In the genomic region with DNA sequence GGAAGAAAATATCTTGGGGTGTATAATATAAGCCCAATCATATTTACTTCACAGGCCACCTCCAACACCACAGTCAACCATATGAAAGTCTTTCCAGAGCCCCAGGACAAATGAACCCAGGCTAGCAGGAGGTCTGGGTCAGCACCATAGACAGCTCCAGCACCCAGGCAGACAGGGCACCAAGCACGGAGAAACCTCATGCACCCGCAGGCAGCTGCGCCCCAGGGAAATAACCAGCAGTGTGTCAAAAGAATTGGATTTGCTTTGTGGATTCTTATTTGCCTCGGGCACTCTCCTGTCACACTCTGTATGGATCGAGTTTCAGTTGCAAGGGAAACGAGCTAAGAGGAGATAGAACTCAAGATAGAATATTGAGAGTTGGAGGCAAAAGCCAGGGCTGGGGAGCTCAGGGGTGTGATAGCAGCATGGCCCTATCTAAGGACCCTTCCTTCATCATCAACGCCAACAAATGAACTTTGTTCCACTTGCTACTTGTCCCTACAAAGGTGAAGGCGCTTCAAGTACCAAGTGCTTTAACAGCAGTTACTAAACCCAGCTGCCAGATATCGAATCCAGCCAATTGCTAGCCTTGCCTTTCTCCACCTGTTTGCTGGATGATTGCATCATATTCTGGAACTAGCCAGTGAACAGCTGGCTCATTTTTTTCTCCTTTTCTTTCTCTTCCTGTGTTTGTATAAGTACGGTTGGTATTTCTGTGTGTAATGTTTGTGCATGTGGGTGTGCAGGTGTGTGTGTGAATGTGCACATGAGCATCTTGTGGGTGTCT, we compare ENCODE assay signal across 10 mouse cellular contexts. TPM values are rescaled to one million over a fixed set of nuclear protein-coding genes. Genes with fewer than 3 reads are reported as not detected.
A peak's percentile ranks its signal among the peaks of the same experiment; 100 is the strongest.
DNase-seq lines count a peak whose midpoint lies in the region; ATAC-seq and TF ChIP-seq lines count a peak whose summit lies in the region.
"Had no signal": no experiment of that assay in that cellular context is flagged by ENCODE, and none has a peak within 500 bp of the region (broad histone marks: within the 10 kb centered on the region; RNA-seq: fewer than 3 reads in every experiment).

No protein-coding gene starts in this region.

- no peak overlapping the region for H3K9ac ChIP-seq in midbrain, embryonic 14.5 days (replicated peaks; ENCODE audit: low read length)
- no peak overlapping the region for H3K9ac ChIP-seq in midbrain, embryonic 15.5 days
- no peak overlapping the region for H3K9ac ChIP-seq in stomach, postnatal 0 days (ENCODE audit: low read length)
- H3K9ac ChIP-seq: lung, embryonic 15.5 days; stomach, embryonic 15.5 days had no signal

- no peak for TF ChIP-seq CTCF in stomach, postnatal 0 days (IDR thresholded peaks at IDR 0.05; ENCODE audit: low read depth)

- no peaks in the 10 kb centered on the region for H3K27me3 ChIP-seq in midbrain, embryonic 14.5 days (ENCODE audit: control insufficient read depth, insufficient read depth, low read length)
- H3K27me3 ChIP-seq in midbrain, embryonic 15.5 days (replicated peaks), result no peaks in the 10 kb centered on the region
- no peaks in the 10 kb centered on the region for H3K27me3 ChIP-seq in stomach, postnatal 0 days (ENCODE audit: control insufficient read depth, insufficient read depth, low read length)
- H3K27me3 ChIP-seq: lung, embryonic 15.5 days; stomach, embryonic 15.5 days had no signal

- no peak for TF ChIP-seq EP300 in stomach, postnatal 0 days (optimal IDR thresholded peaks at IDR 0.05)

- no peaks in the 10 kb centered on the region for H3K9me3 ChIP-seq in midbrain, embryonic 14.5 days (ENCODE audit: control insufficient read depth, low read length)
- no peaks in the 10 kb centered on the region for H3K9me3 ChIP-seq in midbrain, embryonic 15.5 days
- no peaks in the 10 kb centered on the region for H3K9me3 ChIP-seq in stomach, postnatal 0 days (ENCODE audit: control insufficient read depth, low read length)
- H3K9me3 ChIP-seq: lung, embryonic 15.5 days; stomach, embryonic 15.5 days had no signal

- H3K4me1 ChIP-seq in midbrain, embryonic 14.5 days (ENCODE audit: control insufficient read depth, insufficient read depth, low read length), result peaks cover 15% of the 10 kb centered on the region; the same call in 1 of the 2 replicates
- 0 out of 2 replicates have a peak, but pooled peaks cover 13% of the 10 kb centered on the region for H3K4me1 ChIP-seq in midbrain, embryonic 15.5 days
- H3K4me1 ChIP-seq in stomach, postnatal 0 days (replicated peaks; ENCODE audit: control insufficient read depth, insufficient read depth), result no peaks in the 10 kb centered on the region
- H3K4me1 ChIP-seq: lung, embryonic 15.5 days; stomach, embryonic 15.5 days had no signal

- DNase-seq in midbrain, embryonic 14.5 days, result peak; percentile 70
- peak; percentile 12 for DNase-seq in adrenal gland, adult 8-10 months
- DNase-seq in hindlimb bud, embryonic 11.5 days (ENCODE audit: extremely low spot score, low read depth, low spot score), result peak; percentile 16
- DNase-seq in stomach, postnatal 0 days (ENCODE audit: low spot score), result peak; percentile 63
- DNase-seq in cerebellum, postnatal 10 days, result no peak
- no peak for DNase-seq in cerebellum, adult 18-20 months

- H3K4me3 ChIP-seq in midbrain, embryonic 14.5 days (replicated peaks; ENCODE audit: low read depth, low read length), result no peak overlapping the region
- H3K4me3 ChIP-seq in midbrain, embryonic 15.5 days, result no peak overlapping the region
- no peak overlapping the region for H3K4me3 ChIP-seq in stomach, postnatal 0 days (ENCODE audit: low read depth, low read length)
- H3K4me3 ChIP-seq: erythroblast, embryonic 14.5 days; lung, embryonic 15.5 days; stomach, embryonic 15.5 days had no signal

- WGBS in midbrain, embryonic 14.5 days, result 33% methylated on average over 10 of the region's 10 CpGs
- 35% methylated on average over 10 of the region's 10 CpGs for WGBS in midbrain, embryonic 15.5 days
- WGBS in stomach, postnatal 0 days, result 23% methylated on average over 10 of the region's 10 CpGs

- ATAC-seq in midbrain, embryonic 14.5 days (ENCODE audit: low FRiP score, low TSS enrichment), result no peak
- ATAC-seq in midbrain, embryonic 15.5 days (replicated peaks), result no peak
- no peak for ATAC-seq in stomach, postnatal 0 days (ENCODE audit: low FRiP score, low TSS enrichment)

- H3K4me2 ChIP-seq in midbrain, embryonic 14.5 days (ENCODE audit: low read length), result no peak overlapping the region
- no peak overlapping the region for H3K4me2 ChIP-seq in midbrain, embryonic 15.5 days
- no peak overlapping the region for H3K4me2 ChIP-seq in stomach, postnatal 0 days (replicated peaks; ENCODE audit: low read depth)
- H3K4me2 ChIP-seq: lung, embryonic 15.5 days; stomach, embryonic 15.5 days had no signal

- no peak overlapping the region for H3K27ac ChIP-seq in midbrain, embryonic 14.5 days (replicated peaks; ENCODE audit: low read depth, low read length)
- H3K27ac ChIP-seq in midbrain, embryonic 15.5 days, result no peak overlapping the region
- H3K27ac ChIP-seq in stomach, postnatal 0 days (replicated peaks), result no peak overlapping the region
- H3K27ac ChIP-seq: lung, embryonic 15.5 days; stomach, embryonic 15.5 days had no signal

- H3K36me3 ChIP-seq in midbrain, embryonic 14.5 days (ENCODE audit: control insufficient read depth, insufficient read depth, low read length), result no peaks in the 10 kb centered on the region
- no peaks in the 10 kb centered on the region for H3K36me3 ChIP-seq in midbrain, embryonic 15.5 days (replicated peaks)
- H3K36me3 ChIP-seq in stomach, postnatal 0 days (ENCODE audit: control insufficient read depth, insufficient read depth, low read length), result no peaks in the 10 kb centered on the region
- H3K36me3 ChIP-seq: lung, embryonic 15.5 days; stomach, embryonic 15.5 days had no signal

RNA-seq across cellular contexts. Expression of gene Drd5, which starts 27.7 kb away (rescaled TPM):
- polyA plus RNA-seq in midbrain, embryonic 14.5 days (2014; fragmentation: Nextera tagmentation; extraction: Ambion mirVana), result 0.21 and 0.57 TPM in 2 replicates
- 0.66 and 0.76 TPM in 2 replicates for polyA plus RNA-seq in midbrain, embryonic 15.5 days (2015; fragmentation: Nextera tagmentation; extraction: Ambion mirVana)
- total RNA-seq in adrenal gland, adult 8-10 months (2022), result not detected
- polyA plus RNA-seq in stomach, postnatal 0 days (2015; fragmentation: Nextera tagmentation; extraction: Ambion mirVana), result not detected in 2 replicates
- polyA plus RNA-seq: erythroblast, embryonic 14.5 days; lung, embryonic 15.5 days; stomach, embryonic 15.5 days had no signal

Comparison
In these comparisons a context has a peak if more than half of its experiments do, and no peak if none do; other contexts are left out.
1. DNase-seq: peak in midbrain, embryonic 14.5 days (single experiment), adrenal gland, adult 8-10 months (single experiment), hindlimb bud, embryonic 11.5 days (single experiment) and stomach, postnatal 0 days (single experiment); none in cerebellum, postnatal 10 days (0 of 2) and cerebellum, adult 18-20 months (0 of 2).